Mouse (Mus musculus): ENCODE measurements around the gene Tmem72. TPM values are rescaled to one million over a fixed set of nuclear protein-coding genes. Genes with fewer than 3 reads are reported as not detected.

Tmem72 gene
- total and polyA plus RNA-seq, 3 experiments = 0.11 to 0.30 TPM; not detected in 1

DNA sequence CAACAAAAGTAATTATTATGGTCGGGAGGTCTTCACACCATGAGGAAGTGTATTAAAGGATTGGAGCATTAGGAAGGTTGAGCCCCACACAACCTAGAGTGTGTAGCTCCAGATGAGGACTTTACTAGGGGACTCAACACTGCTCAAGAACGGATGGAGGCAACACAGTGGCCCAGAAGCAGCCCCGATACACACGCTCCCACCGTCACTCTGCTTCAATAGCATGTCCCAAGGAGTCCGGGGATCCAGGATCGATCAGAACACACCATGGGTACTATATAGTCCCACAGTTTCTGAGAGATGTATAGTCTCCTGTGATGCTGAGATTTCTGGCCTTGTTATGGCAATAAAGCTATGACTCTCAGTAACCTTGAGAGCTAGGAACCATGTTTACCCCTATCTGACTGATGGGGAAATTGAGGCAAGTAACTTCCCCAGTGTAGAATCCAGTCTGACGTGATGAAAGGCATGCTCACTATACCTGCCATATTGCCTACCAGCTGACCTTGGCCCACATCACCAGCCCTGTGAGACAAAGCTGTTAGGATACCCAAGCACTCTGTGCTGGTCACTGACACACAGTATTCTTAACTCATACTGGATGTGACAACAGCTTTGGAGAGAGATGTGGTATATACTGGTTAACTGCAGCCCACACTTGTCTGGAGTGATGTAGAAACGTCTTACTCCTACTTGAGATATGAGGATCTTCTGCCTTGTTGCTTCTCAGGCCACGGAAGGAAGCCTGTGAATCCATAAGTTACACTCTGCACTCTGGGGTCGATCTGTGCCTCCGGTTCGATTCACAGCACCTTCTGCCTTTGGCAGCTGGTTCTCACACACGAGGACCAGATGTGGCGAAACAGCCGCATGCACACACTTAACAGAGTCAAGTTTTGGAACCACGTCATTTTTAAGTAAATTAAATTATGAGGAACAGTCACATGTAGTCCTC lies 82.7 kb downstream of the Tmem72 start:
- H3K27me3 ChIP-seq (ENCODE audit: insufficient read depth, low read length) = no peaks in the 10 kb centered on the region
- TF ChIP-seq GATA1 (IDR thresholded peaks at IDR 0.05; ENCODE audit: borderline replicate concordance, low read length) = no peak
- H3K4me3 ChIP-seq (ENCODE audit: low read depth, low read length) = no peak overlapping the region
- DNase-seq (ENCODE audit: low spot score) (no peak), ATAC-seq (ENCODE audit: extremely low read depth, insufficient number of reproducible peaks, low FRiP score, poor library complexity, severe bottlenecking) (no peak)
- no peaks in the 10 kb centered on the region for H3K36me3 ChIP-seq (replicated peaks)
- H3K4me1 ChIP-seq (ENCODE audit: insufficient read depth, low read depth, low read length) = no peaks in the 10 kb centered on the region
- peaks cover 45% of the 10 kb centered on the region for H3K9me3 ChIP-seq (replicated peaks)

DNA sequence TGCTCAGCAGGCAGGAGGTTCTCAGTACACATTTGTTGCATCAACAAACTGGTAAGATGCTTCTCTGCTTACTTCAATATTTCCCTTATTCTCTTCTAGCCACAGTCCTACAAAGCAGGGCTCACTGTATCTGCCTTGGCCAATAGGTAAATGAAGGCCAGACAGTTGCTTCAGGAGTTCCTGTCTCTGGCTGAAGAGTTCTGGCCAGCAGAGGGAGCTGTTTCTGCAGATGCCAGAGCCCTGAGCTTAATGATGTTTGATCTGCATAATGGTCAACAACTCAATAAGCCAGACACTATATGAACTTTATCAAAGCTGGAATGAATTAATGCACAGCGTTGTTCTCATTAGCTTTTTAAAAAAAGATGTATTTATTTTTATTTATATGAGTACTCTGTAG lies 84.6 kb downstream of the Tmem72 start:
- Histone ChIP-seq H3K36me3 (replicated peaks) (no peaks in the 10 kb centered on the region), H3K27me3 (ENCODE audit: insufficient read depth, low read length) (no peaks in the 10 kb centered on the region), H3K4me1 (ENCODE audit: insufficient read depth, low read depth, low read length) (no peaks in the 10 kb centered on the region), H3K9me3 (replicated peaks) (peaks cover 37% of the 10 kb centered on the region), H3K4me3 (ENCODE audit: low read depth, low read length) (no peak overlapping the region)
- DNase-seq (ENCODE audit: low spot score) (no peak), ATAC-seq (ENCODE audit: extremely low read depth, insufficient number of reproducible peaks, low FRiP score, poor library complexity, severe bottlenecking) (no peak)
- no peak for TF ChIP-seq GATA2 (IDR thresholded peaks at IDR 0.05; ENCODE audit: borderline replicate concordance, low read depth, low read length)
- TF ChIP-seq TAL1 (conservative IDR thresholded peaks at IDR 0.05; ENCODE audit: low read depth, low read length) = no peak
- no peak for TF ChIP-seq GATA1 (IDR thresholded peaks at IDR 0.05; ENCODE audit: borderline replicate concordance, low read length)
- no peak for TF ChIP-seq POLR2AphosphoS5 (IDR thresholded peaks at IDR 0.05; ENCODE audit: insufficient replicate concordance, low read depth, low read length)
- TF ChIP-seq CTCF (IDR thresholded peaks at IDR 0.05; ENCODE audit: low read depth, low read length) = no peak

DNA sequence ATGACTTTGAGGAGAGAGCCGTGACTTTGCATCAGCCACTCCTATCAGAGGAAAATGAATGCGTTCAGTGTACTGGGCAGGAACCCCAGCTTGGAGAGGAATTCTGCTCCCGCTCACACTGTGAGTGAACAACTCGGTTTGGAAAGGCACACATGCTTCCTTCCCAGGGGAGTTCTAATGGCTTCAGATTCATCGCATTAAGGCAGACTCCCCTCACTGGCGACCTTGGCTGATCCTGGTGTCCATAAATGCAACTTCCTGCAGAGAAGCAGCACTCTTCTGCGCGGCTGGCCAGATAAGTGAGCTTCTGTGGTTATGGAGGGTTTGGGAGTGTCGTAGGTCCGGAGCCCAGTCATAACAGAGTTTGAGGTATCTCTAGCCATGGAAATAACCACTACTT lies 86.9 kb downstream of the Tmem72 start:
- Histone ChIP-seq H3K27me3 (ENCODE audit: insufficient read depth, low read length) (no peaks in the 10 kb centered on the region), H3K36me3 (replicated peaks) (no peaks in the 10 kb centered on the region), H3K9me3 (replicated peaks) (peaks cover 31% of the 10 kb centered on the region), H3K4me3 (ENCODE audit: low read depth, low read length) (no peak overlapping the region), H3K4me1 (ENCODE audit: insufficient read depth, low read depth, low read length) (no peaks in the 10 kb centered on the region)
- ATAC-seq (ENCODE audit: extremely low read depth, insufficient number of reproducible peaks, low FRiP score, poor library complexity, severe bottlenecking) (no peak), DNase-seq (ENCODE audit: low spot score) (no peak)
- TF ChIP-seq CTCF (IDR thresholded peaks at IDR 0.05; ENCODE audit: low read depth, low read length) (no peak), GATA2 (IDR thresholded peaks at IDR 0.05; ENCODE audit: borderline replicate concordance, low read depth, low read length) (no peak), GATA1 (IDR thresholded peaks at IDR 0.05; ENCODE audit: borderline replicate concordance, low read length) (no peak), TAL1 (conservative IDR thresholded peaks at IDR 0.05; ENCODE audit: low read depth, low read length) (no peak), POLR2AphosphoS5 (IDR thresholded peaks at IDR 0.05; ENCODE audit: insufficient replicate concordance, low read depth, low read length) (no peak)

Other genes starting within 250 kb of the Tmem72 start
- not detected in 2 replicates for gene Olfr211, start 227.8 kb downstream of the Tmem72 start, total RNA-seq (2014; fragmentation: Nextera tagmentation)
- 0.06 and 0.22 TPM in 2 replicates for gene Olfr211, start 227.8 kb downstream of the Tmem72 start, total RNA-seq (2017)
- not detected in 2 replicates for gene Olfr211, start 227.8 kb downstream of the Tmem72 start, polyA plus RNA-seq (2012)
- 0.24 TPM in 1 of 2 replicates, not detected in the other for gene Olfr212, start 210.4 kb downstream of the Tmem72 start, total RNA-seq (2014; fragmentation: Nextera tagmentation)
- gene Olfr212, start 210.4 kb downstream of the Tmem72 start, total RNA-seq (2017) = 0.06 and 0.27 TPM in 2 replicates
- gene Olfr212, start 210.4 kb downstream of the Tmem72 start, polyA plus RNA-seq (2012) = not detected in 2 replicates
- not detected in 2 replicates for gene Olfr213, start 178.5 kb downstream of the Tmem72 start, total RNA-seq (2014; fragmentation: Nextera tagmentation)
- gene Olfr213, start 178.5 kb downstream of the Tmem72 start, total RNA-seq (2017) = 0.11 TPM in 1 of 2 replicates, not detected in the other
- gene Olfr213, start 178.5 kb downstream of the Tmem72 start, polyA plus RNA-seq (2012) = not detected in 2 replicates
- not detected in 2 replicates for gene Gm5580, start 165.8 kb downstream of the Tmem72 start, total RNA-seq (2014; fragmentation: Nextera tagmentation)
- 0.52 and 0.82 TPM in 2 replicates for gene Gm5580, start 165.8 kb downstream of the Tmem72 start, total RNA-seq (2017)
- gene Gm5580, start 165.8 kb downstream of the Tmem72 start, polyA plus RNA-seq (2012) = 0.11 and 0.14 TPM in 2 replicates
- not detected in 2 replicates for gene Olfr214, start 162.7 kb downstream of the Tmem72 start, total RNA-seq (2014; fragmentation: Nextera tagmentation)
- 0.71 TPM in 1 of 2 replicates, not detected in the other for gene Olfr214, start 162.7 kb downstream of the Tmem72 start, total RNA-seq (2017)
- gene Olfr214, start 162.7 kb downstream of the Tmem72 start, polyA plus RNA-seq (2012) = not detected in 2 replicates
- gene Olfr215, start 132.7 kb downstream of the Tmem72 start, total RNA-seq (2014; fragmentation: Nextera tagmentation) = not detected in 2 replicates
- gene Olfr215, start 132.7 kb downstream of the Tmem72 start, total RNA-seq (2017) = under 0.01 and 0.05 TPM in 2 replicates
- gene Olfr215, start 132.7 kb downstream of the Tmem72 start, polyA plus RNA-seq (2012) = not detected in 2 replicates
- not detected in 2 replicates for gene Zfp422, start 87.9 kb downstream of the Tmem72 start, total RNA-seq (2014; fragmentation: Nextera tagmentation)
- 0.06 and 0.11 TPM in 2 replicates for gene Zfp422, start 87.9 kb downstream of the Tmem72 start, total RNA-seq (2017)
- gene Zfp422, start 87.9 kb downstream of the Tmem72 start, polyA plus RNA-seq (2012) = not detected in 2 replicates
- not detected in 2 replicates for gene Depp1, start 66.3 kb downstream of the Tmem72 start, total RNA-seq (2014; fragmentation: Nextera tagmentation)
- 0.35 TPM in 1 of 2 replicates, not detected in the other for gene Depp1, start 66.3 kb downstream of the Tmem72 start, total RNA-seq (2017)
- gene Depp1, start 66.3 kb downstream of the Tmem72 start, polyA plus RNA-seq (2012) = not detected in 2 replicates
- not detected in 2 replicates for gene Rassf4, start 43.0 kb downstream of the Tmem72 start, total RNA-seq (2014; fragmentation: Nextera tagmentation)
- 0.12 and 0.16 TPM in 2 replicates for gene Rassf4, start 43.0 kb downstream of the Tmem72 start, total RNA-seq (2017)
- gene Rassf4, start 43.0 kb downstream of the Tmem72 start, polyA plus RNA-seq (2012) = not detected in 2 replicates

All from G1E (cell line).